Mouse (Mus musculus): ENCODE data around the gene Sipa1l3. TPM values are rescaled to one million over a fixed set of nuclear protein-coding genes. Genes with fewer than 3 reads are reported as not detected.

The Sipa1l3 gene
- polyA plus RNA-seq, 1 experiment: 93.0 TPM

DNA sequence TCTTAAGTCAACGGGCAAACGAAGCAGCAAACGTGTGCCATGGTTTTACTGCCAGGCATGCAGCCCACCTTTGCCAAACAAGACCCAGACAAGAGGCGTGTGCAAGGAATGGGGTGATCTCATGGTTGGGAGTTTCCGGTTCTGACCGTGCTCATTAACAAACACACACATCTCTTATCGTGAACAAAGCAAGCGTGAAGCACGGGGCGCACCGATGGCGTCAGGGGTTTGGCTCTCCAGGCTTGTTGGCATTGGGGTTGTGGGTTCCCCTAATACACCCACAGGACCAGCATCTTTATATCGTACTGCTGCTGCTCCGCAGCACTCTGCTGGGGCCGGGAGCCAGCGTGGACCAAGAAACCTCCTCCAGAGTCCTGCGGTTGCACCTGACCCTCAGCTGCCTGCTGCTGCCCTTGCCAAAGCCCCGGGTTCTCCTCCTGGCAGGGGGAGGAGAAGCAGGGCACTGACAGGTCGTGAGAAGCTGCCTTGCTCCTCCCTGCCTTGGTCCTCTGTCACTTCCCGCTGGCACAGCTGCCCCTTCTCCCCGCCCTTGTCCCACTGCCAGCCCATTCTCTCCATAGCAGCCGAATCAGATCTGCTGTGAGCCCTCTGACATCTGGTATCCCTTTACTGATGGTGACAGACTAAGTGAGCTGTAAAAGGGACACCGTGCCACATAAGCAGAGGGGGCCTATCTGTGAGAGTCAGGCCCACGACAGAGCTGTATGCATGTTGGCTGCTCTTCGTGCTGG lies 126.5 kb downstream of the Sipa1l3 start:
- no peak for TF ChIP-seq CTCF (IDR thresholded peaks at IDR 0.05; ENCODE audit: borderline replicate concordance, control insufficient read depth, extremely low read depth, insufficient read depth, low read length, poor library complexity)
- no peak for TF ChIP-seq POLR2A (IDR thresholded peaks at IDR 0.05; ENCODE audit: control insufficient read depth, extremely low read depth, insufficient read depth, low read length, poor library complexity)
- Histone ChIP-seq H3K4me3 (ENCODE audit: control insufficient read depth, insufficient read depth, low read length) (no peak overlapping the region), H3K4me1 (replicated peaks; ENCODE audit: control insufficient read depth, insufficient read depth, low read length) (no peaks in the 10 kb centered on the region), H3K27ac (ENCODE audit: control insufficient read depth, insufficient read depth, low read length) (no peak overlapping the region), H3K27me3 (ENCODE audit: control insufficient read depth, insufficient read depth, low read length) (no peaks in the 10 kb centered on the region), H3K36me3 (ENCODE audit: control insufficient read depth, insufficient read depth, low read length) (0 out of 2 replicates have a peak, but pooled peaks cover 4% of the 10 kb centered on the region)
- 92% methylated on average over 25 of the region's 25 CpGs for WGBS
- DNase-seq: no peak

DNA sequence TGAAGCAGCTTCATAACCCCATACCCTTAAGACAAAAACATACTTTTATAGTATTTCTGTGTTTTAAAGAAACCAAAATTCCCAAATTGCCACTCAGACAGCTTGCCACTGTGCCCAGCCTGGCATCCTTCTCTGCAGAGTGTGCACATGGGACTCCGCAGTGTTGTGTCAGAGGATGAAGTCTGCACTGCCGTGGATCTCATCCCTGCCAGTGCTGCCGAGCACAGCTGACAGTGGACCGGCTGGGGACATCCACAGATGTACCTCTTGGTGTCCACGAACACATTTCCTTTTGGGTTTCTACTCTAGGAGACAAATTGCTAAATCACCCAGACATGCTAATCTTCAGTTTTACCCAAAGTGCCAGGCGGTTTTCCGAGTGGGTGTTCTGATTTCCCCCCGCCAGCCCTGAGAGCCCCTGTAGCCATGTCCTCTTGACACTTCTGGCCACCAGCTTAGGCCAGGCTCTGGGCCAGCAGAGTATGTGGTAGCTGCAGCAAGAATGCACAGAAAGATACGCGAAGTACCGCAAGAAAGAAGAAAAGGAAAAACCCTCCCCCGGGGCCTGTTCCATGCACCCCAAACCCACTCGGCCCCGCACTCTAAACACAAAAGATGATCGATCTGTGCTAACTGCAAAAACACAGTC lies 127.2 kb downstream of the Sipa1l3 start:
- no peak for DNase-seq
- WGBS: 96% methylated on average over 15 of the region's 15 CpGs
- no peaks in the 10 kb centered on the region for H3K27me3 ChIP-seq (ENCODE audit: control insufficient read depth, insufficient read depth, low read length)
- no peak overlapping the region for H3K27ac ChIP-seq (ENCODE audit: control insufficient read depth, insufficient read depth, low read length)
- no peaks in the 10 kb centered on the region for H3K4me1 ChIP-seq (replicated peaks; ENCODE audit: control insufficient read depth, insufficient read depth, low read length)
- H3K4me3 ChIP-seq (ENCODE audit: control insufficient read depth, insufficient read depth, low read length): no peak overlapping the region
- TF ChIP-seq POLR2A (IDR thresholded peaks at IDR 0.05; ENCODE audit: control insufficient read depth, extremely low read depth, insufficient read depth, low read length, poor library complexity): no peak
- TF ChIP-seq CTCF (IDR thresholded peaks at IDR 0.05; ENCODE audit: borderline replicate concordance, control insufficient read depth, extremely low read depth, insufficient read depth, low read length, poor library complexity): no peak
- H3K36me3 ChIP-seq (ENCODE audit: control insufficient read depth, insufficient read depth, low read length): 0 out of 2 replicates have a peak, but pooled peaks cover 4% of the 10 kb centered on the region

DNA sequence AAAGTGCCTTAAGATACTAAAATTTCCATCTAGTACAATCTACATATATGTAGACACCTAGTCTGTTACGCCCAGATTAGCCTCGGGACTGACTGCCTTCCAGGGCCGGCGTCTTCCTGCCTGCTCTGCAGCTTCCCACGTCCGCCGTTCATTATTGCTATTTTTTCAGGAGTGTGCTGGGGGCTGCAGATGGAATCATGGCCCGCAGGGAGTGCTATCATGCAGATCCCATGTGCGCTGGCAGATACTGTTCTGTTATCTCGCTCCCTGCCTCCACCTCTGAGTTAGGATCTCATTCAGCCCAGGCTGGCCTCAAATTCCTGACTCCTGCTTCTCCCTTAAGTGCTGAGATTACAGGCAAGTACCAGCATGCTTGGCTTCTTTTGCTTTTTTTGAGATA lies 128.2 kb downstream of the Sipa1l3 start:
- H3K36me3 ChIP-seq (ENCODE audit: control insufficient read depth, insufficient read depth, low read length): 0 out of 2 replicates have a peak, but pooled peaks cover 4% of the 10 kb centered on the region
- TF ChIP-seq POLR2A (IDR thresholded peaks at IDR 0.05; ENCODE audit: control insufficient read depth, extremely low read depth, insufficient read depth, low read length, poor library complexity): no peak
- TF ChIP-seq CTCF (IDR thresholded peaks at IDR 0.05; ENCODE audit: borderline replicate concordance, control insufficient read depth, extremely low read depth, insufficient read depth, low read length, poor library complexity): no peak

DNA sequence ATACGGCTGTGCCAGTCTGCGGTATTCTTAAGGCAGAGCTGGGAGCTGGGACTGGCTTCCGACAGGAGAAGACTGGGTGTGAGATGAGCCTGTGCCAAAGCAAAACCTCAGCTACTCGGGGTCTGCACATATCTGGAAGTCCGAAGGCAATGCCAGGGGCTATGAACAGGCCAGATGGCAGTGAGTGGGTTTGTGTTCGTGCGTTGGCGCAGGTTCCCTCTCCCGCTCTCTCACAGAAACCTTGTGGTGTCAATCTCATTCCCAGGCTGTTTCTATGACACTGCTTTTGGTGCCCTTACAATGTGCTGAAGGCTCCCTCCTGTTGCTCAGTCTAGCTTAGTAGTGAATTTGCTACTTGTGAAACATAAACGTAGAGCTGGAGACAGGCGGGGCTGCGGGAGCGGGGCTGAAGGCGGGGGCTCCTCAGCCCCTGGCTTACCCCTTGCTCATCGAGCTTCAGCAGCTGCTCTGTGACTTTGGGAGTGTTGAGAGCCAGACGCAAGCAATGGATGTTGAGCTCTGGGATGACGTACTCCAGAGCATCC lies 130.8 kb downstream of the Sipa1l3 start:
- Histone ChIP-seq H3K27ac (ENCODE audit: control insufficient read depth, insufficient read depth, low read length) (no peak overlapping the region), H3K27me3 (ENCODE audit: control insufficient read depth, insufficient read depth, low read length) (no peaks in the 10 kb centered on the region), H3K4me3 (ENCODE audit: control insufficient read depth, insufficient read depth, low read length) (no peak overlapping the region), H3K4me1 (replicated peaks; ENCODE audit: control insufficient read depth, insufficient read depth, low read length) (no peaks in the 10 kb centered on the region), H3K36me3 (ENCODE audit: control insufficient read depth, insufficient read depth, low read length) (0 out of 2 replicates have a peak, but pooled peaks cover 4% of the 10 kb centered on the region)
- TF ChIP-seq POLR2A (IDR thresholded peaks at IDR 0.05; ENCODE audit: control insufficient read depth, extremely low read depth, insufficient read depth, low read length, poor library complexity) (no peak), CTCF (IDR thresholded peaks at IDR 0.05; ENCODE audit: borderline replicate concordance, control insufficient read depth, extremely low read depth, insufficient read depth, low read length, poor library complexity) (no peak)
- 95% methylated on average over 17 of the region's 17 CpGs for WGBS
- no peak for DNase-seq

More for the DNA sequence above, 128.2 kb downstream of the Sipa1l3 start:
- H3K4me1 ChIP-seq (replicated peaks; ENCODE audit: control insufficient read depth, insufficient read depth, low read length): no peaks in the 10 kb centered on the region
- H3K4me3 ChIP-seq (ENCODE audit: control insufficient read depth, insufficient read depth, low read length): no peak overlapping the region
- no peak for DNase-seq
- 90% methylated on average over 10 of the region's 10 CpGs for WGBS
- H3K27ac ChIP-seq (ENCODE audit: control insufficient read depth, insufficient read depth, low read length): no peak overlapping the region
- no peaks in the 10 kb centered on the region for H3K27me3 ChIP-seq (ENCODE audit: control insufficient read depth, insufficient read depth, low read length)

DNA sequence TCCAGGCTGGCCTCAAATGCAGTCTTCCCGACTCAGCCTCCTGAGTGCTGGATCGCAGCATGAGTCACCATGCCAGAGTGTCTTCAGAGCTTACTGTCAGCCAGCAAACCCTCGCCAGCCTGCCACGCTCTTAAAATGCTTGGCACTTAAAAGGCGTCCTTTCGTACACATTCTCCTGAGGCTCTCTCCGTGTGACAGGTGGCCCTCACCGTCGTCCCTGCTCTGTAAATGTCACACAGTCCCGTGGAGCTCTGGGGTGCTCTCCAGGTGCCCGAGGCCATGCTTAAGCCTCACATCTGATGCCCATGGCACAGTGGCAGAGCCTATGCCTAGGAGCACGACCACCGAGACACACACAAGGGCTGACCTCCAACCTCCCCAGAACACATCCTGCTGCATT lies 132.1 kb downstream of the Sipa1l3 start:
- H3K27me3 ChIP-seq (ENCODE audit: control insufficient read depth, insufficient read depth, low read length): no peaks in the 10 kb centered on the region
- H3K4me1 ChIP-seq (replicated peaks; ENCODE audit: control insufficient read depth, insufficient read depth, low read length): no peaks in the 10 kb centered on the region
- no peak overlapping the region for H3K27ac ChIP-seq (ENCODE audit: control insufficient read depth, insufficient read depth, low read length)
- 0 out of 2 replicates have a peak, but pooled peaks cover 4% of the 10 kb centered on the region for H3K36me3 ChIP-seq (ENCODE audit: control insufficient read depth, insufficient read depth, low read length)
- no peak for DNase-seq
- no peak overlapping the region for H3K4me3 ChIP-seq (ENCODE audit: control insufficient read depth, insufficient read depth, low read length)
- 98% methylated on average over 13 of the region's 13 CpGs for WGBS
- TF ChIP-seq CTCF (IDR thresholded peaks at IDR 0.05; ENCODE audit: borderline replicate concordance, control insufficient read depth, extremely low read depth, insufficient read depth, low read length, poor library complexity) (no peak), POLR2A (IDR thresholded peaks at IDR 0.05; ENCODE audit: control insufficient read depth, extremely low read depth, insufficient read depth, low read length, poor library complexity) (no peak)

DNA sequence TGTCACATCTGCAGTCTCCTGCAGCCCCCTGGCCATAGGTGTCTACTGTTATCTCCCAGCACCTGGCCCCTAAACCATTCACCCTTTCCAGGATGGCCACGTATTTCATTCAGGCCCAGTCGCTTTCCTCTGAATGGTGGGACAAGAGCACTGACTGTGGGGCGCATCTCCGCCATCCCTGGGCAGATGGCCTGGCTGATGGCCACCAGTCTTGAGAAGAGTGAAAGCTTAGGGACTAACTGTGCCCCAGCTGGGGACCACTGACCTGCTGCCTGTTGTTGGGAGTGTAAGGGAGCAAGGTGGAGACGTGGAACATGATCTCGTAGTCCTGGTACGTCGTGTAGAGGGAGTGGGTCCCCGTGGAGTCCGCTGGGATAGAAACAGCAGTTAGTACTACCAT lies 132.7 kb downstream of the Sipa1l3 start:
- H3K36me3 ChIP-seq (ENCODE audit: control insufficient read depth, insufficient read depth, low read length): 0 out of 2 replicates have a peak, but pooled peaks cover 4% of the 10 kb centered on the region
- no peak for DNase-seq
- H3K4me1 ChIP-seq (replicated peaks; ENCODE audit: control insufficient read depth, insufficient read depth, low read length): no peaks in the 10 kb centered on the region
- H3K4me3 ChIP-seq (ENCODE audit: control insufficient read depth, insufficient read depth, low read length): no peak overlapping the region
- TF ChIP-seq POLR2A (IDR thresholded peaks at IDR 0.05; ENCODE audit: control insufficient read depth, extremely low read depth, insufficient read depth, low read length, poor library complexity) (no peak), CTCF (IDR thresholded peaks at IDR 0.05; ENCODE audit: borderline replicate concordance, control insufficient read depth, extremely low read depth, insufficient read depth, low read length, poor library complexity) (no peak)
- H3K27ac ChIP-seq (ENCODE audit: control insufficient read depth, insufficient read depth, low read length): no peak overlapping the region
- WGBS: 97% methylated on average over 10 of the region's 10 CpGs
- H3K27me3 ChIP-seq (ENCODE audit: control insufficient read depth, insufficient read depth, low read length): no peaks in the 10 kb centered on the region

All from thymus, adult 2 months (tissue).